Mouse (Mus musculus) small intestine, adult 2 months (tissue): ENCODE measurements at regions not wholly inside any gene's neighbourhood (a gene's known extent, or its start where the extent isn't known, plus 50 kb on each side); places are given as distances from the start of the nearest gene placed in this dataset.

Experiments used
- CTCF ChIP-seq: fragments of 200-500 bp; IDR thresholded peaks from 2 replicates; pipeline ENCODE4 v1.5.1; 2012; ENCODE audit warnings: low read depth, mild to moderate bottlenecking, control low read depth, inconsistent platforms, low read length, moderate library complexity, mixed read lengths; ENCODE audit not compliant: insufficient replicate concordance, insufficient read length; ENCODE audit errors: extremely low read depth
- POLR2A ChIP-seq: fragments of 200-500 bp; IDR thresholded peaks from 2 replicates; pipeline ENCODE4 v1.6.1; 2012; ENCODE audit warnings: low read depth, mild to moderate bottlenecking, control low read depth, inconsistent platforms, low read length, moderate library complexity

DNA sequence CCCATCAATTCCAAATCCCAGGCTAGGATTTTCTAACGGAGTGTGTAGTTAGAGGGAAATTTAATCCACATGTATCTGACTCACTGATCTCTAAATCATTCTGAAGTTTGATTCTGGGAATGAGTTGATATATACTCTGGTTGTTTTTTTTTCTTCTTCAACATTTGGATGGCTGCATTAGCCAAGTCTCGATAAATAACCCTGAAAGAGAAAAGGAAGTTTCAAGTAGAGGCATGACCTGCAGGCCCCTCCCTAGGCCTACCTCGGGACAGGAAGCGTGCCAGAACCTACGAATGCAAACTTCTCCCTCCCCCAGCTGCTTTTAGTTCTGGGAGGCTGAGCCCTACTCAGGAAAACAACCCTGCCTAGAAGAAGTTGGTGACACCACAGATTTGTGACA is 69.4 kb upstream of the Cdon start:
- TF ChIP-seq POLR2A = no peak
- TF ChIP-seq CTCF = no peak
